Mouse (Mus musculus): ENCODE measurements around the gene Gm3415.

GRCm38 (mm10) chr5:146586357-146587070, 30.6 kb downstream of the Gm3415 start:
- no peak for TF ChIP-seq CTCF (IDR thresholded peaks at IDR 0.05)
- TF ChIP-seq EP300 (IDR thresholded peaks at IDR 0.05) = no peak

All from lung, postnatal 0 days (tissue).